Mouse (Mus musculus): ENCODE measurements around the gene Dock10. TPM values are rescaled to one million over a fixed set of nuclear protein-coding genes. Genes with fewer than 3 reads are reported as not detected.

Dock10 gene
- total RNA-seq, 2 experiments from 2014 or later = 19.1 to 23.3 TPM

DNA sequence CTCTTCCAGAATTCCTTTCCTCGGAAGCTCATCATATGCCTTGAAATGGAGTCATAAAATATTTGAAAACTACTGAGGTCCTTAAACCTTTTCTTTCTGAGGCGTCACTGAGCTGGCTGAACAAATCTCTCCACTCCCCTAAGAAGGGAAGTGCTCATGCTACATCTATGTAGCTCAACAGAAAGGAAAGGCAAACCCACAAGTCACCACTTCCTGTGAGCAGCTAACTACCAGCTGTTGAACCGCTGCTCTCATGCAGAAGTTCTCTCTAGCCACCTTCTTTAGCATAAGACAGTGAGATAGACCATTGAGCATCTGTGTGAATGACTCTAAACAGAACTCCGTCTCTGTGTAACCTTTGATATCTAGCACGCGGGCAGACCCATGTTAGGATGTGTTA, 93.2 kb downstream of the Dock10 start:
- intact Hi-C loops (cut with DNase I) = no loop called here
- DNase-seq (ENCODE audit: low spot score in 2 of 2) = peak in 1 of 2 experiments; percentile 16

DNA sequence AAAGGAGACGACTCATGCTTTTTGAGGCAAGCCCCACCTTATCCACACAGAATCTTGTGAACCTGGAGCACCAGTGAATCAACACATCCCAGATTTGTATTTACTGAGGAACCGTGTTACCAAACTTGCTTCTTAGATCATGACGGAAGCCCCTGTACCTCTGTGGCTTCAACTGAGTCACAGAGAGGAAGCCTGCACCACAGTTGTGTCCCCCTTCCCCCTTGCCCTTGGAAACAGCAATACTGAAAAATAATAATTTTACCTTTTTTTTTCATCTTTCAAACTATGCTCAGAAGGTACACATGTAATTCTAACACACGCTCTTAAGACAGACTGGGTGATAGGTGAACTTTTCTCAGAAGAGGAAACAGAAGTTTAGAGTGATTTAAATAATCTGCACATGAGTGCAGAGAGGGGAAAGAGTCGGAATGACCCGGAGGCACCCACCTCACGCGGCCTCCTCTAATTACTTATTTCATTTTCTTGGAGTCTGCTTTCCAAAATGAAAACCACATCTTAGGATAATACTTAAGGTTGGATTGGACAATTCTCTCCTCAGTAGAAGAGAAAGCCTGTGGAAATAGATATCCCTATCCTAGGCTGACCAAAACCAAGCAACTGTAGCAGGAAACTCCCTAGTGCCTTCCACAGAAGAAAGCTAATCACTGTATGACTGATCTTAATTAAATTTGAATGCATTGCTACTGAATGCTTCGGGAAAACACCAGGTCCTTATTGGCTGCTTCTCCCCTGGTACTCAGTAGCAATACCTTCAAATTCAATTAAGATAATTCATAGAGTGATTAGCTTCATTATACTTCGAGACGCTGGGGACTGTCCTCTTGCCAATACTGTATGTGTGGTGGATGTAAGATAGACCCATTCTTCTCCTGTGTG, 96.6 kb downstream of the Dock10 start:
- intact Hi-C loops (cut with DNase I) = no loop called here

DNA sequence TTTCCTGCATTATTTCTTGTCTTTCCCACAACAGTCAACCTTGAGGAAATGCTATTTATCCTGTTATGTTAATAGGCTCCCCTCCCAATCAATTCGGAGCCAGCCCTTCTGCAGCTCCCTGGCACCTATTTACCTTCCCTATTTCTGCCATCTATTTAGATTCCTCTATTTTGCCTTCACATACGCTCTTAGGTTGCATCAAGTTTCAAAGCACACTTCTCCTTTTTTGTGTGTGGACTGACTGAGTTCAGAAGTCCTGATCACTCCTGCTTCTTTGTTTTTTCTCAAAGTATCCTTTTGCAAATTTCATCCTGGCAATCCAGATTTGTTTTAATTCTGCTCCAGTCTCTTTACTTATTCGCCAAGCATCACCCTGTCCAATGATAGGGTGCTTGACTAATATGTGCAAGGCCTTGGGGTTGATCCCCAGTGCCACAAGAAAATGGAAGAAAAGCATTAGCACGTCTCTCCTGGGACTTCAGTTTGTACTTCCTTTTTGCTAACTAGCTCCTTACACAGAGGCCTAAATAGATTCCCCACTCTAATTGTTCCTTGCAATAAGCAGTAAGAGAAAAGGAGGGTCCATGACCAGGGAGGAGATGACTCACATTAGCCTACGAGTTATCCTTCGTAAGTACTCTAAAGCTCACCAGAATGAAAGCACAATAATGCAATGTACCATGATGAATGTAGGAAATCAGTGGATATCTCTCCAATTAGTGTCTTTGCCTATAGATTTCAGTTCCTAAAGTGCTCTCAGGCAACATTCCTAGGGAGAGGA, 98.7 kb downstream of the Dock10 start:
- intact Hi-C loops (cut with DNase I) = no loop called here
- DNase-seq (ENCODE audit: low spot score in 2 of 2) = no peak

More for the DNA sequence above, 96.6 kb downstream of the Dock10 start:
- no peak for DNase-seq (ENCODE audit: low spot score in 2 of 2)

DNA sequence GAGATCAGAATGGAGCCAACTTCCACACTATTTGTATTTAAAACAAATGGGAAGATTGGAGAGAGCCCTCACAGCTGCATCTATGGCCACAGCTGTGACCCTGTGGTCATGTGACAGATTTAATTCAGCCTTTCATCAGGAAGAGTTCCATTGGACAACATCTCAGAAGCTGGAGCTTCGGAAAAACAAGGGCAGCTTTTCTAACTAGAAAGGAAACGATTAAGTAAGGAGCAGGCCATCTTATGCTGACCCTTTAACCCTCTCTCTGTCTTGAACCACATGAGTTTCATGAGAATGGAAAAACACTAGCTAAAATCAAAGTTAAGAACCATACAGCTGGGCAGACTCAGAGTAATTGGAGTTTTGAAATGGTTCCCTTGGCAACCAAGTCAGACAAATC, 101.9 kb downstream of the Dock10 start:
- intact Hi-C loops (cut with DNase I) = no loop called here
- no peak for DNase-seq (ENCODE audit: low spot score in 2 of 2)

DNA sequence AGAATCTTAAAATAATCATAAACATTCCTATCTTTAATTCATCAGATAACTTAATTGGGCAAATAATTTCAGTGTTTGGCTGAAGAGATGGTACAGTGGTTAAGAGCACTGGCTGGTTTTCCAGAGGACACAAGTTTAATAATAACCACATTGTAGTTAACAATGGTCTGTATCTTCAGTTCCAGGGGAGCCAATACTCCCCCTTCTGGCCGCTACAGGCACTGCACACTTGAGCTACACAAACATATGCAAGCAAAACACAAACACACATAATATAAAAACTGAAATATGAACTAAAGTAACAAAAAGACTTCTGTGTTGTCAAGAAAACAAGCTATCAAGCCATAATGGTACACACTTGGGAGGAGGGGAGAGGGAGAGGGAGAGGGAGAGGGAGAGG, 102.5 kb downstream of the Dock10 start:
- intact Hi-C loops (cut with DNase I) = no loop called here
- DNase-seq (ENCODE audit: low spot score in 2 of 2) = no peak

DNA sequence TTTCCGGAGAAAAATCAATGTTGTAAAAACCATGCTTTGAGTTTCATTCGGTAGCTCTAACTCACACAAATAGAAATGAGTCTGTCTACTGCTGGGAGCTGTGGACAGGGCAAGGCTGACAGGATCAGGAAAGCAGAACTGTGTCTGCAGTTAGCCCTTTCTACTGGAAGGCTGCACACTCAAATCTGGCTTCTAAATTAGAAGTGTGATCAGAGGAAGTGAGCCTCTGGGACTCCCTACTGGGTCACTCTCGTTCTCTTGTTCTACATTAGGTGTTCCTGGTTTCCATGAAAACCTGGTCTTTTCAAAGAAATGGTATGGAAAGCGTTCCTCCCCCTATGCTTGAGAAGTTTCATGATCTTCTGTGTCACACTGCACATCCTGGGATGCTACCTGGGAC, 103.1 kb downstream of the Dock10 start:
- intact Hi-C loops (cut with DNase I) = no loop called here
- DNase-seq (ENCODE audit: low spot score in 2 of 2) = no peak

DNA sequence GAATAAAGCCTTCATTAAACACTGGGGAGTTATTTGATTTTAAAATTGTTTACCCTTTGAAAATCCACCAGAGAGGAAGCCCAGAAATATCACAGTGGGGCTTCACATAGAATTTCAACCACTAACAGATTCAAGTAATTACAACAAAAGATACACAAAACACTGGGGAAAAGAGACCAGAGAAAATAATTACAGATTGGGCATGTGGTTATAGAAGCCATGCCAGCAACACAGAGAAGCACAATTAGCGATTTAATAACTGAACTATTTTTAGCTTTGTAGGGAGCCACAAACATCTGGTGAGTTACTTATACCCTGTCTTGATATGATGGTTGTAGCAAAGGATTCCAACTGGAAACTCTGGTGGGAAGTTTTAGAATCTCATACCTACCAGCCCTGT, 104.2 kb downstream of the Dock10 start:
- no peak for DNase-seq (ENCODE audit: low spot score in 2 of 2)
- intact Hi-C loops (cut with DNase I) = no loop called here

DNA sequence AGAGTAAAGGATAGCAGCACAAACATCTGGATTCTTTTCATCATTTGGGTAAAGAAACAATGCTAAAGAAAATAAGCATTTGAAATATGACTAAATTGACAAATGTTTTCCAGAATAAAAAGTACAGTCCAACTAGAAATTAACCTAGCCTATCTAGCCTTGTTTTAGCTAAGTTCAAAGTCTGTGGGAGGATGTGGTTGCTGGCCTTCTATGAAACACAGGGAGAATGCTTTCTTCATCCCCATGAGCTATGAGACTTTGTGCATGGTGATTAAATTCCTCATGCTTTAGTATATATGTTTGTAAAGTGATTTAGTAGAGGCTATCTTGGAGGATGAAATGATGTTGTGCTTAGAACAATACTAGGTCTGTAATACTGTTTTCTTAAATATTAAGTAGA, 105.5 kb downstream of the Dock10 start:
- intact Hi-C loops (cut with DNase I) = no loop called here
- DNase-seq (ENCODE audit: low spot score in 2 of 2) = no peak

DNA sequence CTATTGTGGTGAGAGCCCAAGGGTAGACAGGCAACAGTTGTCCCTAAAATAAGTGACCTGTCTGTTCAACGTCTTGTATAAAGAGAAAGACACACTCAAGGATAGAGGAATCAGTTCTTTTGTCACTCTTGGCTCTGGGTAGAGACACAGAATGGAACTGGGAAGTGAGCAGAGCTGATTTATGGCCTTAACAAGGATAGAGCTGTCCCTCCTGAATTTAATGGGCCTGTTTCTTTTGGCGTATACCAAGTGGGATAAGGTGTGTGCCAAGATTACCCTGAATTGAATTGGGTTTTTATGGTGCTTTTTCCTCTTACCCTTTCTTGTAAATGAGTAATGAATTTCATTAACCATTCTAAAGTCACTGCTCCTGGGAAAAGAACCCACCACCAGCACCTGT, 106.2 kb downstream of the Dock10 start:
- intact Hi-C loops (cut with DNase I) = no loop called here
- DNase-seq (ENCODE audit: low spot score in 2 of 2) = no peak

DNA sequence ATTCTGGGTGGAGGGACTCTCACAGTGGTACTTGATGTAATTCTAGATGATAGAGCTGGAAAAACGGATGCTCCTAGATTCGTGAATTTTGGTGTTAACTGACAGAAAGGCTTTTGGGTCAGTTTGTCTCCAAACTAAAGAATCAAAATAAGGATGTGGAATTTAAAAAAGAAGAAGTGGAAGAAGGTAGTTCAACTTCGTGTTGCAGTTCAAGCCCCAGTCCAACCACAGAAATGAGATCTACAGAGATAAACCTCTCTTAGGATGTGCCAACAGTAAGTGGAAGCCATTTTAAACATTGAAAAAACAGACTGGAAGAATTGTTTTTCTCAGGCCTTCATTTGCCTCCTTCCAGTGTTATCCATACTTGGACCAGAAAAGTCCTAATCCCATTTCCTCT, 111.7 kb downstream of the Dock10 start:
- intact Hi-C loops (cut with DNase I) = no loop called here
- DNase-seq (ENCODE audit: low spot score in 2 of 2) = no peak

DNA sequence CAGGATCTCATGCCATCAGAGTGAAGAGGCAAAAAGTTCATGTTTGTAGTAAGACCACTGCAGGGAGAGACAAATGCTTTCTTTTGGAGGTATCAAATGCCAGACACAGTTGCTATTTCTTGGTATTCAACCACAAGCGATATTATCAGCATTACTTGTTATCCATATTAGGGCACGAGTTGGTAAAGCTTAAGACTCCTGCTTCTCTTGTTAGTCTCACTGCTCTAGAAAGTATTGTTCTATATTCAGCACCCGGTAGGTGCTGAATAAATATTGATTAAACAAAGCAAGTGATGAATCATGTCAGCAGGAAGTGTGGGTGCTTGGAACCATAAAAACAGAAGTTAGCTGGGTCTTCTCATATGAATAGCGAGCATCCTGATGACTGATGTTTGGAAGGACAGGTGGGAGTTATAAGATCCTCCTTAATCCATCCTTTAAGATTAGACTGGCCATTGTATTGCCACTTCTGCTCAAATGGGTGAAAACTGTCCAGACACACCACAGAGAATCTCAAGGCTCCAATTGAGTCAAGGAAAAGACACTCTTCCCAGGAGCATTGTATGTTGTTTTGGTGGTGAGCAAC, 114.4 kb downstream of the Dock10 start:
- intact Hi-C loops (cut with DNase I) = no loop called here
- no peak for DNase-seq (ENCODE audit: low spot score in 2 of 2)

DNA sequence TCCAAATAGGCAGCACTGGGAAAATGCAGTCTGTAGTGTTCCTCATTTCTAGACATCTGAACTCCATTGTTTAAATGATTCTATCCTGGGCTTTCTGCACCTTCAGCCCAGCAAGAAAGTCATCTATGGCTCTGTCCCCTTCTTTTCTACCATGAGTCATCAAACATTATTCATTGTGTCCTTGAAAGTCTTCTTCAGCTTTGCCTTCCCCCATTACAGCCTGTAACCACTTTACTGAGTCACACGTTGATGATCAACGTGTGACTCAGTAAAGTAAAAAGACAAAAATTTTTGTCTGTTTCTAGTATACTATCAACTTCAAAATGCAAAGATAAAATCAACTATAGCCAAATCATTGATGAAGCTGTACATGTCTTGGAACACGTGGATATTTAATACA, 116.5 kb downstream of the Dock10 start:
- intact Hi-C loops (cut with DNase I) = no loop called here
- no peak for DNase-seq (ENCODE audit: low spot score in 2 of 2)

DNA sequence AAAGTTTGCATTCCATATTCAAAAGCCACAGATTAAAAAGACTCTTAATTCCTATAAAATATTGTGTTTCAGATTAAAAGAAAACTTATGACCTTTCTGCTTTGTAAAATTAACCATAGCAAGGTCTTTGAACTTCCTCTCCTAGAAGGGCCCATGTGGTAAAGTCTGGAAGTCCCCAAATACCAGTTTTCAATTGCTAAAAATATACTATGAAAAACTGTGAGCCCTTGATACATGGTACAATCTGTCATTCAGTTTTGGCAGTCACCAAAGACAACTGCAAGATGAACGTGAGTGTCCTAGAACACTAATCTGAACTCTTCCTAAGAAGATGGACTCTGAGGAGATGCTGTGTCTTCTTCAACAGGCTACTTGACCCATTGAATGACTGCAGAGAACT, 117.0 kb downstream of the Dock10 start:
- DNase-seq (ENCODE audit: low spot score in 2 of 2) = no peak
- intact Hi-C loops (cut with DNase I) = no loop called here

DNA sequence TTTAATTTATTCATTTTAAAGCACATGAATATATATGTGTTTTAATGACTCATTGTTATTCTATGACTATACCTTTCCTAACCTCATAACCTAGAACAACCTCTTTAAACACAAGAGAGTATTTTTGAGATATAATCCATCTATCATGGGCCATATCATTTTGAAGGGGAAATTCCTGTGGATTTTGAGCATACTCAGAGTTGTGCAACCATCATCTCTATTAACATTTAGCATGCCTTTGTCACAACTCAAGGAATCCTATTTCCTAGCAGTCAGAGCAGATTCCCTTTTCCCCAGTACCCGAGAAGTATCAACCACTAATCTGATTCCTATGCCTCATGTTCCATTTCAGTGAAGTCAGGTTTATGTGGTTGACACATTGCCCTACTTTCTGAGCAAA, 118.8 kb downstream of the Dock10 start:
- intact Hi-C loops (cut with DNase I) = no loop called here
- DNase-seq (ENCODE audit: low spot score in 2 of 2) = no peak

DNA sequence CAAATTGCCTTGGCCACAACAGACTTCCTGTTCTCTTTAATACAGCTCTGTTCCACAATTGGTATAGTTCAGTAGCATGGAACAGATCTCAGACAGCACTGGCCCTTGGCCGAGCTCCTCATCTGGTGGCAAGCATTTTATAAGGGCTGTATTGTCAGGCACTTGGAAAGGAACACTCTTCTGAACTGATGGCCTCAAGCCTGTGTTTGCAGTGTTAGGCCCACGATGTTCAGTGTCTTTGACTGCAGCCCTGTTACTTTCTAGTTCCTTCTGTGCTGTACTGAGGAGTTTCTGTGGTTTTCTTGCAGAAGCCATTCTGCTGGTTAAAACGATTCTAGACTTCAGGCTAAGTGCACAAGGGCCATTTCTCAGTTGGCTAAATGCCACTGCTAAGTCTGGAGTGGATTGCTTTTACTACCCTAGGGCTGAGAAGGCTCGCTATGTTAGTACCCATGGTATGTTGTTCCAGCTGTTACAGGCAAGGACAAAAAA, 121.1 kb downstream of the Dock10 start:
- peak; percentile 47 to 67 for DNase-seq (ENCODE audit: low spot score in 2 of 2)
- intact Hi-C loops (cut with DNase I) = no loop called here

DNA sequence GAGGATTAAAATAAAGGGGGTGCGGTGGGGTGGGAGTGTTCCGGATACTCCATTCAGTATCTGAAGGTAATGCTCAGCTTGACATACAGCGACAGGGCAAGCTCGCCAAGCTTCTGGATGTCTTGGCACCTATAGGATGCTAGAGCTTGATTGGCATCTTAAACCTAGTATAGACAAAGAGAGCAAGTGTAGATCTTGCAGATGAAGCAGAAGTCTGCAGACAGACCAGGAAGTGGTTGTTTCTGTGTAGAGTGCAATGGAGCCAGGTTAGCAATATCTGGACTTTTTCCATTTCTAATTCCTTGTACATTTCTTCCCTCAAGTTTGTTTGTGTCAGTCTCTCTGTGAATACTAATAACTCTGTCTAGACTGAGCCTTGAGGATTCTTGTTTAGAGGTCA, 122.5 kb downstream of the Dock10 start:
- no peak for DNase-seq (ENCODE audit: low spot score in 2 of 2)
- intact Hi-C loops (cut with DNase I) = no loop called here

DNA sequence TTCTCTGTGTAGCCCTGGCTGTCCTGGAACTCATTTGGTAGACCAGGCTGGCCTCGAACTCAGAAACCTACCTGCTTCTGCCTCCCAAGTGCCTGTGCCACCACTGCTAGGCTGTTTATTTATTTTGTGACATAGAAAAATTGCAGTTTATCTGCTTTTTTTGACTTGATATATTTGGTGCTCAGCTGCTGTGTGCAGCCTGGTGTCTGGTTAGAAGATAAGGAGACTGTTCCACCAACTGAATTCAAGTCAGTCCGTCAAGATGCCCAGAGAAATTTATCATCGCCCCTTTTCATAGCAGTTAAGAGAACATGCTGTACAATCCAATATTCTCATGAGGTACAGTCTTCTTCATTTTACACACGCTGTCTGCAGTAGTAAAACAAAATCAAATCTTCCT, 124.8 kb downstream of the Dock10 start:
- no peak for DNase-seq (ENCODE audit: low spot score in 2 of 2)
- intact Hi-C loops (cut with DNase I) = no loop called here

DNA sequence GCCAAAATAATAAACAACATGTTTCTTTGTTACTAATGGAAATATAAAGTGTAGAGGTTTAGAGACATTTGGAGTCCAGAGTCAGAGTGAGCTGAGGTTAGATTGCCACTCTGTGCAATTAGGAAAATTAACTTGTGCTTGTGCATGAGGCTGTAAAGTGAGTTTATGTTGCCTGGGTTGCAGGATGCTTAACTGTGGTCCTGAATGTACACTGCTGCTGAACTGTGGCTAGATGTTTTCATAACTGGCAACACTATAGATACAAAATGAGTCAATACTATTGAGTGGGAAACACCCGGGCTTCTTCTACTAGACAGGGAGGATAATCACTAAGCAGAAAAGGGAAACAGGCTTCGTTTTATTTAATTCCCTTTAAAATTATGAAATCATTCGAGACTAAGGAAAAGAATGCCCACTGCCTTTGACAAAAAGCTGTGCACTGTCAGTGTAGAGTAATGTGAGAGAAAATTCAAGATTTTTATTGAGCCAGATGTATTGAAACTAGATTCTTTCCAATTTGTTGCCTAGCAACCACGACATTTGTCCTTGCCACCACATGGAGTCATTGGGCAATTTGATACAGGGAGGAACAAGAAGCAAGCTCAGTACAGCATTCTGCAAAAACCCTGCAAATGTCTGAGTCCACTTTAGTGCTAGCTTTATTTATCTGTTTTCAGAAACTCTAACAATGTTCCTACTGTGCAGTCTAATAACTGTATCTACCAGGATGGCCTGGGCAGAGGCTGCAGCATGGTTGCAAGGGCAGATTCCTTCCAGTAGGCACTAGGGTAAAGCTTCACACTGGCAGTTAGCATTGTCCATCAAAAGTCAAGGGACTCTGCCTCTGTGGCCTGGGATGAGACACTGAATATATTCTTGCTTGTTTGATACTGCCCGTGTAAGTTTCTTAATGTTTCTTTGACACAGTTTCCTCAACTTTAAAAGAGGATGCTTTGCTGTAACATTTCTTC, 127.9 kb downstream of the Dock10 start:
- intact Hi-C loops (cut with DNase I) = no loop called here
- peak in 1 of 2 experiments; percentile 34 for DNase-seq (ENCODE audit: low spot score in 2 of 2)

DNA sequence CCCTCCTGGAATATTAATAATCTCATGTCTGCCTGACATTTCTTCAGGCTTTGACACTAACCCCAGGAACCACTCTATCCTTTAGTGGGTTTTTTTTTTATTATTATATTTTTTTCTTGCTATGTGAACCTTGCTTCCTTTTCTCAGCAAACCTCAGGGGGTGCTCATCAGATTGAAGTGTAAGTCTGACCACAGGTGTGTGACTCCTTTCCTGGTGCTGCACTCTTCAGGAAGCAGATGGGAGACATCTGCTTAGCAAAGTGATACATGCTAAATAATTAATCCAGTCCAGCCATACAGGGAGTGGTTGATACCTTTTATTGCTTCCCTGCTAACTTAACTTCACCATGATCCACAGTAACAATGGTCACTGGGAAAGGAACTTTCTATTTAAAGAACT, 130.3 kb downstream of the Dock10 start:
- no peak for DNase-seq (ENCODE audit: low spot score in 2 of 2)
- intact Hi-C loops (cut with DNase I) = no loop called here

Measured in left cerebral cortex, postnatal 14 days (tissue).